Mouse (Mus musculus) embryonic stem cell, embryonic (primary cell): ENCODE results near the gene Pusl1.

ENCODE experiments used
- CTCF ChIA-PET, 4 experiments: fragments of 300-600 bp in 2 of 4; fragments of 350-600 bp in 2 of 4; sonication (Branson Sonifier 250); formaldehyde crosslinking; loops; one replicate each; lab custom pipeline; 2022; ENCODE audit warnings: inconsistent platforms in 2 of 4; lab: Charles Lee
- POLR2A ChIA-PET, 4 experiments: fragments of 300-600 bp in 2 of 4; fragments of 350-600 bp in 2 of 4; sonication (Branson Sonifier 250); formaldehyde crosslinking; loops; one replicate each; lab custom pipeline; 2022; ENCODE audit warnings: antibody characterized with exemption in 4 of 4, inconsistent platforms in 1 of 4; lab: Charles Lee

Pusl1 gene

GRCm38 (mm10) chr4:155861787-155862186, 29.8 kb downstream of the Pusl1 start:
- CTCF ChIA-PET = no interaction called here
- POLR2A ChIA-PET = interaction anchor here in 2 of 4 experiments (0.6 to 1.7 kb wide), 3 partner anchors 8 to 58 kb away, joined by 3 read pairs; no protein-coding TSS in a partner anchor

- CTCF ChIA-PET = interaction anchor here (1.0 to 1.5 kb wide), 5 partner anchors 10 to 46 kb away, joined by 3 to 7 read pairs (median 3); partner anchors contain the start of genes Cptp (in 2 of the 4) and Ints11 (in 2 of the 4)
- POLR2A ChIA-PET = interaction anchor here (0.6 to 3.1 kb wide), 16 partner anchors 10 to 376 kb away, joined by 3 to 20 read pairs (median 4); partner anchors contain the start of genes Aurkaip1 (in 2 of the 4), Cptp (in 2 of the 4), Dvl1 (in 2 of the 4) and Ints11 (in 2 of the 4)
Measured at GRCm38 (mm10) chr4:155859318-155859717, 32.3 kb downstream of the Pusl1 start.

- ChIA-PET POLR2A (interaction anchor here in 1 of 4 experiments (1.1 kb wide), 1 partner anchor 40 kb away, joined by 7 read pairs; no protein-coding TSS in a partner anchor), CTCF (no interaction called here)
Measured at GRCm38 (mm10) chr4:155856881-155857280, 34.7 kb downstream of the Pusl1 start.

GRCm38 (mm10) chr4:155856071-155856470, 35.5 kb downstream of the Pusl1 start:
- ChIA-PET CTCF (interaction anchor here in 2 of 4 experiments (0.6 kb wide), 2 partner anchors 24 to 147 kb away, joined by 5 to 13 read pairs; no protein-coding TSS in a partner anchor), POLR2A (interaction anchor here in 2 of 4 experiments (0.6 to 3.9 kb wide), 4 partner anchors 12 to 173 kb away, joined by 3 to 16 read pairs (median 5); partner anchors contain the start of genes Cptp (in 1 of the 2) and Ints11 (in 1 of the 2))

GRCm38 (mm10) chr4:155854991-155855390, 36.6 kb downstream of the Pusl1 start:
- ChIA-PET POLR2A (interaction anchor here in 3 of 4 experiments (0.7 to 3.9 kb wide), 4 partner anchors 11 to 16 kb away, joined by 3 to 16 read pairs (median 3); partner anchors contain the start of genes Cptp (in 1 of the 3), Ints11 (in 1 of the 3) and Mxra8 (in 1 of the 3)), CTCF (interaction anchor here in 1 of 4 experiments (1.2 kb wide), 1 partner anchor 21 kb away, joined by 3 read pairs; no protein-coding TSS in a partner anchor)

GRCm38 (mm10) chr4:155853421-155853820, 38.2 kb downstream of the Pusl1 start:
- ChIA-PET POLR2A (interaction anchor here in 1 of 4 experiments (0.6 to 3.9 kb wide), 4 partner anchors 16 to 91 kb away, joined by 3 to 16 read pairs (median 5); partner anchors contain the start of genes Aurkaip1, Cptp, Ints11 and Ube2j2), CTCF (no interaction called here)

GRCm38 (mm10) chr4:155851951-155852411, 39.6 kb downstream of the Pusl1 start:
- CTCF ChIA-PET = interaction anchor here in 1 of 4 experiments (0.6 kb wide), 1 partner anchor 184 kb away, joined by 3 read pairs; no protein-coding TSS in a partner anchor
- POLR2A ChIA-PET = interaction anchor here in 2 of 4 experiments (1.0 to 2.7 kb wide), 9 partner anchors 10 to 92 kb away, joined by 3 to 11 read pairs (median 4); partner anchors contain the start of genes Cptp (in 2 of the 2), Ints11 (in 2 of the 2), Aurkaip1 (in 1 of the 2) and Ube2j2 (in 1 of the 2)

- POLR2A ChIA-PET = interaction anchor here in 1 of 4 experiments (1.0 to 2.7 kb wide), 5 partner anchors 9 to 30 kb away, joined by 3 to 11 read pairs (median 5); partner anchors contain the start of genes Cptp and Ints11
- CTCF ChIA-PET = interaction anchor here in 1 of 4 experiments (0.6 kb wide), 1 partner anchor 185 kb away, joined by 3 read pairs; no protein-coding TSS in a partner anchor
Measured at GRCm38 (mm10) chr4:155851368-155851767, 40.2 kb downstream of the Pusl1 start.

GRCm38 (mm10) chr4:155849792-155850451, 41.7 kb downstream of the Pusl1 start:
- ChIA-PET CTCF (interaction anchor here in 3 of 4 experiments (0.5 to 1.8 kb wide), 4 partner anchors 16 to 66 kb away, joined by 3 to 5 read pairs (median 4); no protein-coding TSS in a partner anchor), POLR2A (interaction anchor here in 3 of 4 experiments (0.7 to 4.1 kb wide), 12 partner anchors 9 to 187 kb away, joined by 3 to 20 read pairs (median 4); partner anchors contain the start of genes Cptp (in 1 of the 3) and Ints11 (in 1 of the 3))

GRCm38 (mm10) chr4:155849391-155849790, 42.2 kb downstream of the Pusl1 start:
- ChIA-PET CTCF (interaction anchor here in 3 of 4 experiments (0.5 to 1.8 kb wide), 5 partner anchors 10 to 82 kb away, joined by 3 to 5 read pairs (median 3); no protein-coding TSS in a partner anchor), POLR2A (interaction anchor here in 3 of 4 experiments (0.7 to 4.1 kb wide), 9 partner anchors 8 to 45 kb away, joined by 3 to 20 read pairs (median 4); partner anchors contain the start of genes Cptp (in 2 of the 3) and Ints11 (in 2 of the 3))

GRCm38 (mm10) chr4:155848434-155849095, 43.0 kb downstream of the Pusl1 start:
- CTCF ChIA-PET = interaction anchor here in 3 of 4 experiments (0.6 to 1.8 kb wide), 7 partner anchors 11 to 432 kb away, joined by 3 to 5 read pairs (median 3); no protein-coding TSS in a partner anchor
- POLR2A ChIA-PET = interaction anchor here (0.6 to 4.1 kb wide), 13 partner anchors 9 to 121 kb away, joined by 3 to 20 read pairs (median 3); partner anchors contain the start of genes Cptp (in 2 of the 4), Ints11 (in 2 of the 4), Mxra8 (in 1 of the 4) and Ube2j2 (in 1 of the 4)

GRCm38 (mm10) chr4:155847591-155848352, 43.8 kb downstream of the Pusl1 start:
- CTCF ChIA-PET = interaction anchor here in 3 of 4 experiments (0.6 to 1.3 kb wide), 7 partner anchors 12 to 431 kb away, joined by 3 to 7 read pairs (median 3); partner anchors contain the start of gene Atad3a (in 1 of the 3)
- POLR2A ChIA-PET = interaction anchor here (0.6 to 4.1 kb wide), 16 partner anchors 8 to 112 kb away, joined by 3 to 20 read pairs (median 3); partner anchors contain the start of genes Cptp (in 2 of the 4), Ints11 (in 2 of the 4), Mxra8 (in 1 of the 4) and Ube2j2 (in 1 of the 4)

- POLR2A ChIA-PET = interaction anchor here (0.5 to 4.1 kb wide), 14 partner anchors 7 to 318 kb away, joined by 3 to 20 read pairs (median 3); partner anchors contain the start of genes Cptp (in 2 of the 4), Ints11 (in 2 of the 4) and Mxra8 (in 1 of the 4)
- CTCF ChIA-PET = interaction anchor here in 3 of 4 experiments (0.6 to 1.1 kb wide), 5 partner anchors 11 to 1546 kb away, joined by 3 to 13 read pairs (median 4); partner anchors contain the start of genes Arhgef16 (in 1 of the 3), Atad3a (in 1 of the 3) and Mrpl20 (in 1 of the 3)
Measured at GRCm38 (mm10) chr4:155846871-155847578, 44.6 kb downstream of the Pusl1 start, which contains the start of gene Dvl1. TSS of gene Dvl1 (plus strand) at chr4:155847402.

- POLR2A ChIA-PET = interaction anchor here in 2 of 4 experiments (1.0 to 3.4 kb wide), 9 partner anchors 10 to 310 kb away, joined by 3 to 15 read pairs (median 3); partner anchors contain the start of genes Aurkaip1 (in 1 of the 2) and Ccnl2 (in 1 of the 2)
- CTCF ChIA-PET = interaction anchor here in 2 of 4 experiments (1.2 to 2.4 kb wide), 2 partner anchors 9 kb away, joined by 3 to 7 read pairs; no protein-coding TSS in a partner anchor
Measured at GRCm38 (mm10) chr4:155843231-155843630, 48.4 kb downstream of the Pusl1 start.
